Mouse (Mus musculus) CD4-positive helper T cell, adult 2 months (primary cell): ENCODE results near the gene Chrna5.
"Not testable (repeated sequence)": the region's sequence is repeated elsewhere in the genome, so short reads cannot be mapped to it uniquely, and the experiment has no call there.

Experiments used
- DNase-seq: peaks from one replicate; pipeline ENCODE4 v3.0.0-alpha.2; 2012; ENCODE audit warnings: low read depth, missing footprints, low spot score

Chrna5 gene

DNA sequence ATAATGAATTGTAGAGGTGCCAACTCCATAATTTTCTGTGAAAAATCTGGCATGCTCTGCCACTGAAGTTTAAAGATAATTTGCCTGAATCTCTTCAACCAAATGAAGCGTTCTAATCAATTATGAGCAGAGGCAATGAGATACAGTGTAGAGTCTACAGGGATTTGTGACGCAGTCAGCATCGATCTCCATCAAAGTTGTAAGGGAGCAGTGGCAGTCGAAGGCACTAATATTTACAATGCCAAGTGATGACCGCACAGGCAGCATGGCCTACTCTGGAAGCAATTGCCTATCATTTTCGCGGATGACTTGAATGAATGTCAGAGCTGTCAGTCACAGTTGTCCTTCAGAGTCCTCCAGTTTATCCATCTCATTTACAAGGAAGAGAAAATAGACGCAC, at the start of gene Chrna5:
Gene Chrna5, plus strand, starts transcription at position 207 of the 400 bp plus-strand sequence.
- no peak for DNase-seq

- DNase-seq, result no peak
Observed at GRCm38 (mm10) chr9:54931765-54932164, 48.9 kb upstream of the Chrna5 start.

GRCm38 (mm10) chr9:54932379-54932778, 48.3 kb upstream of the Chrna5 start:
- DNase-seq, result no peak

- no peak for DNase-seq
Observed at GRCm38 (mm10) chr9:54942071-54942470, 38.6 kb upstream of the Chrna5 start.

DNA sequence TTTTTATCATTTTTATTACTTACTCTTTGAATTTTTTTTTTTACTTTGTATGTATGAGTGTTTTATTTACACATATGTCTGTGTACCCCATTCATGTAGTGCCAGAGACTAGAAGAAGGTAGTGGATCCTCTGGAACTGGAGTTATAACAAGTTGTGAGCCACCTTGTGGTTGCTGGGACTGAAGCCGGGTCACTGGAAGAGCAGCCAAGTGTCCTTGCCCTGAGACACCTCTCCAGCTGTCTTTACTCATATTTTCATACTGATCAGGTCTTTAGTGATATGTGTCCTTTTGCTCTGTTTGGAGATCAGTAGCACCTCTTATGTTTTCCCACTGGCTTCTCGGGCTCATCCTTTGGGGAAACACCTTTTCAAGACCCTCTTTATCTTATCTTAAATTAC, 36.2 kb upstream of the Chrna5 start:
- DNase-seq, result no peak

DNA sequence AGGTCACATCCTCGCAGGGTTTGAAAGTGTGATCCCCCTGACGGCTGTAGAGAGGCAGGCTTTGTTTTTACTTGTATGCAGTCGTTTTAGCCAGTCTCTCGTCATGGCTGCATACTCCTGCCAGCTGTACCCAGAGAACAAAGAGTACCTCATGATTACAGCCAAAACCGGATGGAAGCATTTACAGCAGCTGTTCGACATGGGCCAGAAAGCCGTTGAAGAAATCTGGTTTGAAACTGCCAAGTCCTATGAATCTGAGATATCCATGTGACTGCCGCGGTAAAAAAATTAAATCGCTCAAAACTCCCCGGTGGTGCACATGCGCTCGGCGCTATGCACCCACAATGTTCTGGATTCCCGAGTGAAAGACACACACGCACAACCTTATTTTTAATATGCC, 34.4 kb upstream of the Chrna5 start:
- DNase-seq, result no peak

GRCm38 (mm10) chr9:54949465-54949864, 31.2 kb upstream of the Chrna5 start:
- no peak for DNase-seq

DNA sequence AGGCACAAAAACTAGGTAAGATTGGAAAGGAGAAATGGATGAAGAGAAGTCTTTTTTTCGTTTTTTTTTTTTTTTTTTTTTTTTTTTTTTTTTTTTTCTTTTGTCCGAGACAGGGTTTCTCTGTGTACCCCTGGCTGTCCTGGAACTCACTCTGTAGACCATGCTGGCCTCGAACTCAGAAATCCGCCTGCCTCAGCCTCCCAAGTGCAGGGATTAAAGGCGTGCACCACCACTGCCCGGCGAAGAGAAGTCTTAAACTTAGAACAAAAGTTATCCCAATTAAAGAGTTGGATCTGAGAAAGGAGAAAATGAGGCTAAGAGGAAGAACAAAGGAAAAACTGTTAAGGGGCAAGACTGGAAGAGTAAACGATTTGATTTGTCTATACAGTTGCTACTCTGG, 30.5 kb upstream of the Chrna5 start:
- not testable (repeated sequence) for DNase-seq

- DNase-seq, result peak; percentile 98
Observed at GRCm38 (mm10) chr9:54950575-54951321, 29.9 kb upstream of the Chrna5 start, which contains the start of the genes Psma4 and AY074887. Gene Psma4, plus strand, starts transcription at chr9:54950790. Gene AY074887, minus strand, starts transcription at chr9:54950998.

GRCm38 (mm10) chr9:54961059-54961458, 19.6 kb upstream of the Chrna5 start:
- DNase-seq, result peak; percentile 40

- DNase-seq, result no peak
Observed at GRCm38 (mm10) chr9:54963669-54964068, 17.0 kb upstream of the Chrna5 start.

DNA sequence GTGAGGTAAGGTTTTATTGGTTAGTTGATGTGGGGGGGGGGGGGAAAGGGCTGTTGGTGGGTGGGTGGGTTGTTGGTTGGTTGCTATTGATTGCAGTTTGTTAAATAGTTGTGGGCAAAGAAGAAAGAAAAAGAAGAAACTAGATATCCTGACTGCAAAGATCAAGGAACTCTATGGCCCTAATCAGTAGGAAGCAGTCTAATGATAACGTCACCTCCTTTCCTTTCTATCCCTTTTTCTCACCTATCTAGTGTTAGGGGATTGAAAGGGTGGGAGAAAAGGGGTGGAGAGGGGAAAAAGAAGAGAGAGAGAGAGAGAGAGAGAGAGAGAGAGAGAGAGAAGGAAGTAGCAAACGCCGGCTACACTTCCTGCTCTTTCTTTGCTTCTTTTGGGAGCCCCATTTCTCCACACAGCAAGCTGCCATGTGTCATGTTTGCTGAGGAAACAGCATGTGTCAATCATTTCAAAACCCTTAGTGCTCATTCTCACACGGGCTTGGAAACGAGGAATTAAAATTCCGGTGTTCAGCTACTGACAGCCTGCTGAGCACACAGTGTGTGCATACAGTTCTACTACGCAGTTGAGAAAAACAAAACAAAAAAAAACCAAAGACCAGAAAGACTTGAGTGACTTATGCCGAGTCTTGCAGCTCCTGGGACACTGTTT, 10.6 kb upstream of the Chrna5 start:
- DNase-seq, result no peak

GRCm38 (mm10) chr9:54981291-54982191, 861 bp downstream of the Chrna5 start:
- peak; percentile 38 for DNase-seq

DNA sequence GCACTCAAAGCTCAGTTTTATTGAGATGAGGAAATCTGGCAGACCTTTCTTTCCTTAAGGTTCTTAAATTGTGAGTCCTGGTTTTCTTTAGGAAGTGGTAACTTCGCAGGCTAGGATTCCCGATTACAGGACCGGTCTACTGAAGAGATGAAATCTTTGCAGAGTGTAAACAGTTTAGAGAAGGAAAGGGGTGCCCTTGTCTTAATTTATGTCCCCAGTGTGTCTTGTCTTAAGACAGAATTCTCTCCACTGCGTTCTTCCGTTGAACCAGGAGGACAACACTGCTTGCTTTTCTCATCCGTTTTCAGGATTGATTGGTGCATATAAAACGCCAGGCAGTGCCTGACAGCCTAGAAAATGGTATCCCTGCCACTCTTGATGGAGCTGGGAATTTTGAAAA, 1.7 kb downstream of the Chrna5 start:
- DNase-seq, result no peak

DNA sequence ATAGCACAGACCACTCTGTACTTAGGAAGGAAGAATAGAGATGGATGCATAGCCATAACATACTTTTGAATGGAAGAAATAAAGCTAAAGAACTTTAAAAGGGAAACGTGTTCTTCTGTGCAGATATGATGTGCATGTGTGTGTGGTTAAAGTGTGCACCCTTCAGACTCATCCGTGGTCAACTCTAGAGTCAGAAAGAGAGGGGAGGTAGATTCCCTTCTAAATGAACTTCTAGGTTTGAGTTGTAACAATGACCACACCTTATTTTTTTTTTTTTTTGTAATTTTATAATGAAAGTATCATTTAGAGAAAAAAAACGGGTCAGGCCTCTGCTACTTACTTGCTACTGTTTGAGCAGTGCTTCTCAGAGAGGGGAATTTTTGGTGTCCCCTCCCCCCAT, 9.7 kb downstream of the Chrna5 start:
- no peak for DNase-seq

DNA sequence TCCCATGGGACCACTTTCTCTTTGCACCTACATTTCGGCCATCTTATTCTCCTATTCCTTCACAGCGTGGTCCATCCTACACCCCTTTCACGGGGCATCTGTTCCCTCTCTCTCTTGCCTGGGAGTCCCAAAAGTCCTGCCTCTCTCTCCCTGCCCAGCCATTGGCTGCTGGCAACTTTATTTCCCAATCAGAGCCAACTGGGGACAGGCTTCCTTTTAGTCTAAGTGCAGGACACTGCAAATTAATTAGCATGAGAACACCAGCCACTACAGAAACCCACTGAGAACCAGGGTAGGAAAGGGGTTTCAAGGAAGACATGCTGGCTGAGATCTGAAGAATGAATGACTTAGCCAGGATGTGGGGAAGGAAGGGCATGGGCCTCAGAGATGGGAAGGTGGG, 13.7 kb downstream of the Chrna5 start:
- no peak for DNase-seq

- DNase-seq, result no peak
Observed at GRCm38 (mm10) chr9:54995645-54996044, 15.0 kb downstream of the Chrna5 start.

DNA sequence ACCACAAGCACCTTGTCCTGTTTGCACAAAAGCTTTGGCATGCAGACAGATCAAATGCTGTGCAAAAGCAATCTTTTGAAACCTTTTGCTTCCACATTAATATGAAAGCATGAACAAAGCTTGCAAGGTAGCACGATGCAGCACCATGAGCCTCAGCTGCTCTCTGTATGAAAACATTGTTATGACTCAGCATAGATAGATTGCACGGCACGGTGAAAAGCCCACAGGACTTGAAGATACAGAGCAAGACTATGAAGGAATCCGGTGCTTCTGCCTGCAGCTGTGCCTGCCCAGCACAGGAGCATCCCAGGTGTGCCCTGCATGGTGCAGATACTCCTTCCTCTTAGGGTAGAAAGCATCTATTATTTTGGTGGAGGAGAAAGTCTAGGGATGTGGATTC, 22.9 kb downstream of the Chrna5 start:
- peak; percentile 23 for DNase-seq

DNA sequence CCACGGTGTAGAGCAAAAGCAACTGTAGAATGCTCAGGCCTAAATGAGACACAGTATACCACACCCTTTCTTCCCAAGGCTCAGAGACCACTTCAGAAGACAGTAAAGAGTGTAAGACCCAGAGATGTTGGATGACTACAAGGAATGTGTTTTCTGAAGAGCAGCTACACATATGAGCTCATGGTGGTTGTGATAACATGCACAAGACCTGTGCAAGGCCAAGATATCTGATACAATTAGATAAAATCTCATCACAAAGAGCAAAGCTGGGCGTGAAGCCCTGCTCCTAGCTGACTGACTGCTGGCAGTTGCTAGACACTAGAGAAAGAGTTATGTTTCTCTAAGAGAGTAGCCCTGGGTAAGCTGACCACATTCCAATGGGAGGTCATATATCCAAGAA, 29.0 kb downstream of the Chrna5 start:
- DNase-seq, result no peak

GRCm38 (mm10) chr9:55010588-55011350, 30.1 kb downstream of the Chrna5 start:
- no peak for DNase-seq

DNA sequence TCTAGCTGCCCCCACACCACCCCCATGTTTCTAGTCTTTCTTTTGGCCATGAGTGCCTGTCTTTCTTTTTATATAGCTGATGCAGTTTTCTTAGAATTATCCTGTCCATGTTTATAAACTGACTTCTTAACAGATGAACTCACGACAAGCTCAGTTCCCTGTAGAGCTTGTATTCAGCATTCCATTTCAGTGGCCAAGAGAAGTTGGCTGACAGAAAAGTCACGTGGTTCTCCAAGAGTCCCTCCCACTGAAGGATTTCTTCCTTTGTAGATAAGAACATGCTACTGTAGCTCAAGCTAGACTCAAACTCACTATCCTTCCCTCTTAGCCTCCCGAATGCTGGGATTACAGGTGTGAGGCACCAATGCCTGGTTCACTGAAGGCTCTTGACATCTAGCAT, 36.2 kb downstream of the Chrna5 start:
- no peak for DNase-seq
